Mouse (Mus musculus) erythroid progenitor cell, adult 5-6 weeks (primary cell): Measurements from ENCODE around the gene Peak1. TPM values are rescaled to one million over a fixed set of nuclear protein-coding genes. Genes with fewer than 3 reads are reported as not detected.

Experiments used
- ATAC-seq: replicated peaks from 2 replicates; pipeline ENCODE4 v1.8.0; 2016; ENCODE audit warnings: moderate number of reproducible peaks, mild to moderate bottlenecking, moderate TSS enrichment, inconsistent platforms; ENCODE audit not compliant: poor library complexity, low FRiP score, severe bottlenecking
- total RNA-seq, 2 experiments: library from RNA; stranded (forward) in 1 of 2; stranded (reverse) in 1 of 2; fragments of 150-400 nt in 1 of 2; fragments of 186-747, 209-891 nt in 1 of 2; gene quantifications; 2 replicates each; pipeline versions ENCODE4 v1.2.3 to v1.2.4; 2015 to 2017; ENCODE audit warnings: low replicate concordance in 2 of 2

Gene Peak1
- total RNA-seq, 2 experiments from 2014 or later: 3.2 to 6.3 TPM

GRCm38 (mm10) chr9:56418738-56419239, 922 bp upstream of the Peak1 start:
- peak; percentile 31; the same call in 1 of the 2 replicates for ATAC-seq

GRCm38 (mm10) chr9:56417415-56417947, 386 bp downstream of the Peak1 start:
- ATAC-seq: no peak

- ATAC-seq: no peak
Measured at GRCm38 (mm10) chr9:56415935-56416607, 1.8 kb downstream of the Peak1 start.

- ATAC-seq: no peak
Measured at GRCm38 (mm10) chr9:56415393-56415792, 2.5 kb downstream of the Peak1 start.

GRCm38 (mm10) chr9:56414322-56414721, 3.5 kb downstream of the Peak1 start:
- no peak for ATAC-seq

GRCm38 (mm10) chr9:56412716-56413115, 5.2 kb downstream of the Peak1 start:
- no peak for ATAC-seq

- no peak for ATAC-seq
Measured at GRCm38 (mm10) chr9:56409928-56410327, 7.9 kb downstream of the Peak1 start.

GRCm38 (mm10) chr9:56404619-56405018, 13.2 kb downstream of the Peak1 start:
- ATAC-seq: no peak

GRCm38 (mm10) chr9:56396306-56396705, 21.6 kb downstream of the Peak1 start:
- no peak for ATAC-seq

GRCm38 (mm10) chr9:56392857-56393256, 25.0 kb downstream of the Peak1 start:
- ATAC-seq: no peak

GRCm38 (mm10) chr9:56382786-56383185, 35.1 kb downstream of the Peak1 start:
- no peak for ATAC-seq

GRCm38 (mm10) chr9:56374401-56374800, 43.5 kb downstream of the Peak1 start:
- ATAC-seq: no peak

GRCm38 (mm10) chr9:56370710-56371109, 47.2 kb downstream of the Peak1 start:
- ATAC-seq: no peak

GRCm38 (mm10) chr9:56368814-56369213, 49.1 kb downstream of the Peak1 start:
- ATAC-seq: no peak

GRCm38 (mm10) chr9:56363306-56363705, 54.6 kb downstream of the Peak1 start:
- ATAC-seq: no peak

- ATAC-seq: no peak
Measured at GRCm38 (mm10) chr9:56359261-56359660, 58.6 kb downstream of the Peak1 start.

GRCm38 (mm10) chr9:56355186-56355585, 62.7 kb downstream of the Peak1 start:
- ATAC-seq: no peak

- no peak for ATAC-seq
Measured at GRCm38 (mm10) chr9:56346321-56346720, 71.5 kb downstream of the Peak1 start.

- no peak for ATAC-seq
Measured at GRCm38 (mm10) chr9:56339426-56340195, 78.3 kb downstream of the Peak1 start.

GRCm38 (mm10) chr9:56334363-56334762, 83.5 kb downstream of the Peak1 start:
- no peak for ATAC-seq

GRCm38 (mm10) chr9:56332774-56333173, 85.1 kb downstream of the Peak1 start:
- no peak for ATAC-seq
